Mouse (Mus musculus): ENCODE measurements at regions not wholly inside any gene's neighbourhood (a gene's known extent, or its start where the extent isn't known, plus 50 kb on each side); places are given as distances from the start of the nearest gene placed in this dataset.

DNA sequence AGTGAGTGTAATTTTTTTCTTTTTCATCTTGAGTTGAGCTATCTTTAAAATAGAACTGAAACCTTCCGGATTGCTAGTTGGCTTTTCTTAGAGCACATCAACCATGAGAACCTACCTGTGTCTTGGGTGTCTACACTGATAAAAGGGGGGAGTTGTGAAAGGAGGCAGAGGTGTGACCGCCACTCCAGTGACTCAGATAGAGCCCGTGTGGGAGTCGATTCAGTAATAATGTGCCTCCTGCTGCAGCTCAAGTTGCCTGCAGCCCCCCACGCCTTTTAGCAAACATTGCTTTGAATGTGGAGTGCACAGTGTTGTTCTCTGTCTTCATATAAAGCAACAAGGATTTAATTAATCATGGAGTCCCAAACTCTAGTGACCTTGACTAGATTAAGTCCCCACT lies 162.6 kb downstream of the Kcnrg start:
- ATAC-seq, result no peak
- 71% methylated on average over 5 of the region's 5 CpGs for WGBS

GRCm38 (mm10) chr14:61774171-61774570 lies 166.9 kb downstream of the Kcnrg start:
- H3K9ac ChIP-seq, result no peak overlapping the region
- H3K4me2 ChIP-seq, result no peak overlapping the region
- ATAC-seq, result no peak
- no peaks in the 10 kb centered on the region for H3K27me3 ChIP-seq
- WGBS, result 81% methylated on average over 3 of the region's 3 CpGs
- no peak overlapping the region for H3K4me3 ChIP-seq
- no peaks in the 10 kb centered on the region for H3K9me3 ChIP-seq (replicated peaks)
- H3K4me1 ChIP-seq, result no peaks in the 10 kb centered on the region
- H3K27ac ChIP-seq, result no peak overlapping the region
- H3K36me3 ChIP-seq (ENCODE audit: poor library complexity, severe bottlenecking), result no peaks in the 10 kb centered on the region

More for the DNA sequence above, 162.6 kb downstream of the Kcnrg start:
- Histone ChIP-seq H3K4me1 (0 out of 2 replicates have a peak, but pooled peaks cover 2% of the 10 kb centered on the region), H3K9ac (no peak overlapping the region), H3K9me3 (replicated peaks) (no peaks in the 10 kb centered on the region), H3K4me2 (no peak overlapping the region), H3K36me3 (ENCODE audit: poor library complexity, severe bottlenecking) (no peaks in the 10 kb centered on the region), H3K27ac (no peak overlapping the region), H3K4me3 (no peak overlapping the region), H3K27me3 (no peaks in the 10 kb centered on the region)

DNA sequence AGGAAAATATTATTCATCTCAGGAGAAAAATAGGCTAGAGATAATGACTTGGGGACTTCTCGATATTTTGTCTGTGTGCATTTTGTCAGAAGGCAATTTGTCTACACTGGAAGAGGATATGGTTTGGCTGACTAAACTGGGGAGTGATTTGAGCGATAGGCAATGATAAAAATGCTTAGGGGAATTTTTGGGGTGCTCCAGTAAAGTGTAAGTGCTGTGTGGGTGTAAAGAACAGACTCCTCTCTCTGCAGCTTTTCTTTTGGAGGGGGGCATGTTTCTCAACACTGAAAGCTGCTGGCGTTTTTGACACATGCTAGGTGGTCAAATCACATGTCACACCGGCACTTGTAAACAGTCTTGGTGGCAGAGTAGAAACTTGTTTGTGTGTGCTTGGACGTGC lies 171.4 kb downstream of the Kcnrg start:
- Histone ChIP-seq H3K27me3 (no peaks in the 10 kb centered on the region), H3K36me3 (ENCODE audit: poor library complexity, severe bottlenecking) (no peaks in the 10 kb centered on the region), H3K9me3 (replicated peaks) (no peaks in the 10 kb centered on the region), H3K4me2 (no peak overlapping the region), H3K4me1 (no peaks in the 10 kb centered on the region), H3K27ac (no peak overlapping the region), H3K9ac (no peak overlapping the region), H3K4me3 (no peak overlapping the region)
- WGBS, result 79% methylated on average over 5 of the region's 5 CpGs
- no peak for ATAC-seq

DNA sequence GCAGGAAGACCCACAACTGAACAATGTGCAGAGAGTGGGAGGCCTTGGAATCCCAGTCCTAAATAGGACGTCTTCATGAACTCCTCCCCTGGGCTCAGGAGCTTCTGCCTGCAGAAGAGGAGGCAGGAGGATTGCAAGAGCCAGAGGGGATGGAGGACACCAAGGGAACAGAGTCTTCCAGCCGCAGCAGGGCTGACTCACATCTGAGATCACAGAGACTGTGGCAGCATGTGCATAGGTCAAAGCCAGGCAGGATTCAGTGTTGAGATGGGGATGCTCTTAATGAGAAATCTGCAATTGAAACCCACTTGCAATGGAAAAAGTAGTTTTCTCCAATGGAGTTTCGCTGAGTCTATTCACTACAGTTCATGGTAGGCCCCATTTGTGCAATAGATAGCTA lies 175.9 kb downstream of the Kcnrg start:
- Histone ChIP-seq H3K27ac (no peak overlapping the region), H3K9me3 (replicated peaks) (no peaks in the 10 kb centered on the region), H3K4me2 (no peak overlapping the region), H3K27me3 (no peaks in the 10 kb centered on the region), H3K4me1 (no peaks in the 10 kb centered on the region), H3K4me3 (no peak overlapping the region), H3K36me3 (ENCODE audit: poor library complexity, severe bottlenecking) (no peaks in the 10 kb centered on the region), H3K9ac (no peak overlapping the region)
- WGBS, result 89% methylated on average over 3 of the region's 3 CpGs
- ATAC-seq, result no peak

- no peak overlapping the region for H3K9ac ChIP-seq
- H3K4me2 ChIP-seq, result no peak overlapping the region
- H3K27ac ChIP-seq, result no peak overlapping the region
- 0 out of 2 replicates have a peak, but pooled peaks cover 4% of the 10 kb centered on the region for H3K4me1 ChIP-seq
- H3K27me3 ChIP-seq, result no peaks in the 10 kb centered on the region
- no peaks in the 10 kb centered on the region for H3K36me3 ChIP-seq (ENCODE audit: poor library complexity, severe bottlenecking)
- H3K4me3 ChIP-seq, result no peak overlapping the region
- H3K9me3 ChIP-seq (replicated peaks), result no peaks in the 10 kb centered on the region
- ATAC-seq, result no peak
- 85% methylated on average over 4 of the region's 4 CpGs for WGBS
These were observed 177.4 kb downstream of the Kcnrg start for GRCm38 (mm10) chr14:61784609-61785008.

DNA sequence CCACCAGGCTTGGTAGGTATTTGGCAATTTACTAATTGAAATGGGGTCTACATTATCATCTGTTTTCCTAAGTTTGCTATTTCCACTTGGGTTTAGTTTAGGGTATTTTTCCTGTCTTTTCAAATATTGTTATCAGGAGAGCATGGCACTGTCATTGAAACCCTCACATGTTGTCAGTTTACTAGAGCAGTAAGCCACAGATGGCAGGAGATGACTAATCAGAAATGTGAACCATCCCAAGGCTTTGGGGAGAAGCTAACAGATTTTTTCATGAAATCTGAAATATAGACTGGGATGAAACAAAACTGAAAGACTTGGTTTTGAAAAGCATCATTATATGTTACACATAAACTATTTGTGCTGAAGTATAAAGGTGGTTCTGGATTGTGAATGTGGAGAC lies 178.8 kb downstream of the Kcnrg start:
- no peaks in the 10 kb centered on the region for H3K9me3 ChIP-seq (replicated peaks)
- H3K4me1 ChIP-seq, result 0 out of 2 replicates have a peak, but pooled peaks cover 4% of the 10 kb centered on the region
- no peak overlapping the region for H3K4me3 ChIP-seq
- H3K27me3 ChIP-seq, result no peaks in the 10 kb centered on the region
- no peak overlapping the region for H3K9ac ChIP-seq
- no peak overlapping the region for H3K4me2 ChIP-seq
- no peak overlapping the region for H3K27ac ChIP-seq
- no peaks in the 10 kb centered on the region for H3K36me3 ChIP-seq (ENCODE audit: poor library complexity, severe bottlenecking)
- no peak for ATAC-seq

- Histone ChIP-seq H3K9ac (no peak overlapping the region), H3K27ac (no peak overlapping the region), H3K4me1 (0 out of 2 replicates have a peak, but pooled peaks cover 4% of the 10 kb centered on the region), H3K27me3 (no peaks in the 10 kb centered on the region), H3K9me3 (replicated peaks) (no peaks in the 10 kb centered on the region; the same call in 1 of the 2 replicates), H3K4me3 (no peak overlapping the region), H3K4me2 (no peak overlapping the region), H3K36me3 (ENCODE audit: poor library complexity, severe bottlenecking) (no peaks in the 10 kb centered on the region)
- WGBS, result 83% methylated on average over 4 of the region's 4 CpGs
- ATAC-seq, result no peak
These were observed 180.5 kb downstream of the Kcnrg start for GRCm38 (mm10) chr14:61787746-61788145.

DNA sequence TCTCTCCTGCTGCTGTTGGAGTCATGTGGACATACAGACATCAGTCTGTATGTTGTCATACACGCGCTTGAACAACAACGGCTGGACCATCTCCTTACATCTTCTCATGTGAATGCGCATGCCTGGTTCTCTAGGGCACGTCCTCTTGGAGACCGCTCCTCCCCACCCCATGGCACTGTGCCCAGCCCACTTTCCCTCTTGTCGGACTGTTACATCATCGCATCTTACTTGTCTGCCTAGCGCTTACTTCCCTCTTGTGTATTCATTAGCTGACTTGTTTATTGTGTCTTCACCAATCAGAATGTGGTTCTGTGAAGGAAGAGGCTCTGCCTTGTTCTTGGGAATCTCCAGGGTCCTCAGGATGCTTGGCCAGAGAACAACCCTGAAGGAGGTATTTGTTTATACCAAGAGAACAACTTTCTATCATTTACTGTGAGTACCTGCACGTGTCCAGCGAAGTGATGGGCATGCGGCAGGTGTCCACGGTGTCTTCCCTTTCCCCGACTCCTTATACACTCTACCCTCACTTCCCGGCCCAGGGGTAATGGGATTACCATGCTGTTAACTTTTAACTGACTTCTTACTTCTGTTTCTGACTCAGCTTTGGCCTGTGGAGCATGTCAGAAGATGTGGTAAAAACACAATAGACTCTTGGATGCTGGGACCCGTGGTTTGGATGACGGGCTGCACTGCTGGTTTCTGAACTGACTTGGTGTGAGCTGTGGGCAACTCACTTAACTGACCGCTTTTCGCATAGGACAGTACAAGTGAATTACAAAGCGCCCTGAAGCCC lies 181.9 kb downstream of the Kcnrg start:
- Histone ChIP-seq H3K4me3 (no peak overlapping the region), H3K27me3 (no peaks in the 10 kb centered on the region), H3K9me3 (replicated peaks) (no peaks in the 10 kb centered on the region; the same call in 1 of the 2 replicates), H3K4me2 (no peak overlapping the region), H3K9ac (no peak overlapping the region), H3K36me3 (ENCODE audit: poor library complexity, severe bottlenecking) (no peaks in the 10 kb centered on the region), H3K4me1 (0 out of 2 replicates have a peak, but pooled peaks cover 4% of the 10 kb centered on the region), H3K27ac (no peak overlapping the region)
- WGBS, result 84% methylated on average over 20 of the region's 20 CpGs
- peak; percentile 30; the same call in 1 of the 2 replicates for ATAC-seq

DNA sequence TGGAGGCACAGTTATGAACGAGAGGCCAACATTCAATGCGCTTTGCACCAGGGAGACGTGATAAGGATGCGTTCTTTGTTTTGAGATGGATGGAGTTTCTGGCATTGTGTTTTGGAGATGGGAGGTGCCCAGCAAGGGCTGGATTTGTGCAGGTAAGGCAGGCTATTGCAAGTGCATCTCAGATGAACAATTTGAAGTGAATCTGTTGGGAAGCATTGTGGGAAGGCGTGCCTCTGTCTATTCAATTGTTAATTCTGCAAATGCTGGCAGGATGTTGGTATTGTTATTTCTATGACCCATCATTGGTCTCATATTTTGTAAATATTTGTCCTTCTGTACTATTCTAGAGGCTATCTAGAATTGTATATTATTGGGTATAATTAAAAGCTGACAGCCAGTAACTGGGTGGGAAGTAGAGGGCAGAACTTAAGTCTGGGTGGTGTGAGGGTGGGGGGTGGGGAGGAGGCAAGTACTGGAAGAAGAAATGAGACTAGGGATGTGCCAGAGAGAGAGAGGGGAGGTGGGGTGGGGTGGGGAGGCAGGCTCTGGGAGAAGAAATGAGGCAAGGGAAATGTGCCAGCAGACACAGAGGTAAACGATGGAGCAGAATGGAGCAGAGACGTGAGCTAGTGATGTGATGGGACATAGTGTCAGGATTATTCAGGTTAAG lies 188.9 kb downstream of the Kcnrg start:
- WGBS, result 88% methylated on average over 7 of the region's 7 CpGs
- no peak for ATAC-seq
- no peak overlapping the region for H3K9ac ChIP-seq

DNA sequence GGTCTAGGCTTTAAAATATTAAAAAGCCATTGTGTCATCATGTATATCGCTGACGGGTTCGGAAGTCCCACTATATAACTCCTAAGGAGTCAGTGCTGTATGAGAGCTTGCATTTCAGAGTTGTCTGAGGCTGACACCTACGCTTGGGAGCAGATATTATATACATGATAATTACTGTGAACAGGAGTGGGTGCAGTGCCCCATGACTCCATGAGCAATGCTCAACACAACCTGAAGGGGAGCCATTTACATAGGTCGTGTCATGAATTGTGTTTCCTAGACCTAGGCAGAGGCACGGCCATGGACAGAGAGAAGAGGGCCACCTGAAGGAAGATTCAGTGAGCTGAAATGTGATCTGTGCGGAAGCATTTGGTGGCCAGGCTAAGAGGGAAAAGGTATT lies 189.4 kb downstream of the Kcnrg start:
- WGBS, result 94% methylated on average over 7 of the region's 7 CpGs
- H3K27ac ChIP-seq, result no peak overlapping the region
- H3K36me3 ChIP-seq (ENCODE audit: poor library complexity, severe bottlenecking), result no peaks in the 10 kb centered on the region
- ATAC-seq, result no peak
- H3K9ac ChIP-seq, result no peak overlapping the region
- no peaks in the 10 kb centered on the region for H3K9me3 ChIP-seq (replicated peaks)
- no peak overlapping the region for H3K4me3 ChIP-seq
- no peak overlapping the region for H3K4me2 ChIP-seq
- H3K4me1 ChIP-seq, result no peaks in the 10 kb centered on the region
- H3K27me3 ChIP-seq, result no peaks in the 10 kb centered on the region

More for the DNA sequence above, 188.9 kb downstream of the Kcnrg start:
- Histone ChIP-seq H3K36me3 (ENCODE audit: poor library complexity, severe bottlenecking) (no peaks in the 10 kb centered on the region), H3K27me3 (no peaks in the 10 kb centered on the region), H3K4me2 (no peak overlapping the region), H3K27ac (no peak overlapping the region), H3K4me1 (no peaks in the 10 kb centered on the region), H3K9me3 (replicated peaks) (no peaks in the 10 kb centered on the region; the same call in 1 of the 2 replicates), H3K4me3 (no peak overlapping the region)

GRCm38 (mm10) chr14:61803421-61803925 lies 196.2 kb downstream of the Kcnrg start:
- Histone ChIP-seq H3K4me3 (no peak overlapping the region), H3K27ac (no peak overlapping the region), H3K9ac (no peak overlapping the region), H3K4me1 (0 out of 2 replicates have a peak, but pooled peaks cover 6% of the 10 kb centered on the region), H3K9me3 (replicated peaks) (no peaks in the 10 kb centered on the region), H3K36me3 (ENCODE audit: poor library complexity, severe bottlenecking) (no peaks in the 10 kb centered on the region), H3K27me3 (no peaks in the 10 kb centered on the region), H3K4me2 (no peak overlapping the region)
- 44% methylated on average over 1 of the region's 1 CpGs for WGBS
- ATAC-seq, result no peak

DNA sequence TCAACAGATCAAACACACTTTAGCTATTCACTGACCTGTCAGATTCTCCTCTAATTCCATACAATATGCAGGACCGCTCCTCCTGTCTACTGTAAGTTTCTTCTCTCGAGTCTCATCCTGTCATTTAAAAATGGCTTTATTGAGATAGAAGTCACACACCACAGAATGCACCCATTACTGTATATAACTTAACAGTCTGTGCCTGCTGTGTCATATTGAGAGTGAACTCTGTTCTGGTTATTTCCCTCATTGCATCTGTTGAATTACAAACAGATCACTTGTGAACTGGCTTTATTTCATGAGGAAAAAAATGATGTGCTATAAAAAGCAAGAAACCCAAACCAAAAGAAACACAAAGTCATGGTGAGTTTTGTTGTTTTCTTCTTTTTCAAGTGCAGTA lies 198.2 kb downstream of the Kcnrg start:
- Histone ChIP-seq H3K36me3 (ENCODE audit: poor library complexity, severe bottlenecking) (no peaks in the 10 kb centered on the region), H3K27me3 (no peaks in the 10 kb centered on the region), H3K9me3 (replicated peaks) (no peaks in the 10 kb centered on the region), H3K9ac (no peak overlapping the region), H3K4me3 (no peak overlapping the region), H3K4me1 (peaks cover 15% of the 10 kb centered on the region), H3K27ac (no peak overlapping the region), H3K4me2 (no peak overlapping the region)
- WGBS, result 85% methylated on average over 2 of the region's 2 CpGs
- ATAC-seq, result no peak
